Mouse (Mus musculus) embryonic facial prominence, embryonic 10.5 days (tissue): ENCODE measurements at regions not wholly inside any gene's neighbourhood (a gene's known extent, or its start where the extent isn't known, plus 50 kb on each side); places are given as distances from the start of the nearest gene placed in this dataset.

ENCODE experiments used
- DNase-seq: peaks from one replicate; pipeline ENCODE4 v3.0.0-alpha.2; 2017; ENCODE audit warnings: low spot score
- H3K27ac ChIP-seq: fragments of 300-500 bp; sonication (generic); replicated peaks from 2 replicates; pipeline ENCODE4 v1.5.1; 2016; ENCODE audit warnings: mild to moderate bottlenecking
- H3K27me3 ChIP-seq: fragments of 300-500 bp; sonication (generic); replicated peaks from 2 replicates; pipeline ENCODE4 v1.6.1; 2016; ENCODE audit warnings: low read depth, mild to moderate bottlenecking; ENCODE audit not compliant: poor library complexity, severe bottlenecking
- H3K36me3 ChIP-seq: fragments of 300-500 bp; sonication (generic); replicated peaks from 2 replicates; pipeline ENCODE4 v1.6.1; 2016; ENCODE audit warnings: mild to moderate bottlenecking, moderate library complexity
- H3K4me1 ChIP-seq: fragments of 300-500 bp; sonication (generic); 2 replicates; pipeline ENCODE4 v1.6.1; 2016
- H3K4me3 ChIP-seq: fragments of 300-500 bp; sonication (generic); 2 replicates; pipeline ENCODE4 v1.5.1; 2016; ENCODE audit warnings: mild to moderate bottlenecking, moderate library complexity
- H3K9me3 ChIP-seq: fragments of 300-500 bp; sonication (generic); 2 replicates; pipeline ENCODE4 v1.6.1; 2016; ENCODE audit warnings: mild to moderate bottlenecking
- WGBS: fragments of 180-500 bp; shearing (Covaris S2); methylation state at CpG from one replicate; pipeline ENCODE4 v1.1.7; 2016; 5-methylcytosine and 5-hydroxymethylcytosine counted together

DNA sequence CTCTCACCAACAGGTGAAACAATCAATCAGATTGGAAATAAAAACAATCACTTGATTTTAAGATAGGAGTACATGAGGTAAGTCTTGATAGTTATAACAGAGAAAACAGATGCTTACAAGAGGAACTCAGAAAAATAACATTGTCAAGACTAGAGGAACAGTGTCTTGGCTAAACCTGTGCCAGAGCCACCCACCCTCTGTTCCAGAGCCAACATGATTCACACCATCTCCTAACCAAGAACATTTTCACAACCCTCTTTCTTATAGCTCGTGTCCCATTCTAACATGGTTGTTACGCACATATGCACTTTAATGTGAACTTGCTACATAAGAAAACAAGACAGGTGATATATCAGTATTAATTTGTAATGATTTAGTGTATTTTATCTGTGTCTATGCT is 565.6 kb downstream of the Defb40 start:
- DNase-seq, result no peak
- H3K27ac ChIP-seq, result no peak overlapping the region
- H3K4me3 ChIP-seq, result no peak overlapping the region
- no peaks in the 10 kb centered on the region for H3K9me3 ChIP-seq
- no peaks in the 10 kb centered on the region for H3K36me3 ChIP-seq
- 88% methylated on average over 2 of the region's 2 CpGs for WGBS
- H3K27me3 ChIP-seq, result no peaks in the 10 kb centered on the region
- no peaks in the 10 kb centered on the region for H3K4me1 ChIP-seq

DNA sequence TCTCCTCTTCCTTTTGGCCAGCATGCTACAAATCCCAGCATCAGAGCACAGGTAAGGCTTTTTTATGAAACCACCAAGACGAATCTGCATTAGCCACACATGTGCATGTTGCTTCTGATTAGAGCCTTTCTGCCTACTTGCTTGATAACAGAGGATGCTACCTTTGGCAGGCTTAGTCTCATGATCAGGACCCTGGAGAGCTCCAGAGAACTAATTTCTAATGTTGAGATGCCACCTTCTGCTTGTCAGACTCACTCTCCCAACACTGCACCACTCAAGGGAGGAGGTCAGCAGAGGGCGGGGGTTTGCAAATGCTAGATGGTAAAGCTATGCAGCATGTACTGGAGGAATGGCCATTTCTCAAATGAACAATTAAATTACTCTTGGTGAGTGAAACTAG is 571.6 kb downstream of the Defb40 start:
- no peak for DNase-seq
- Histone ChIP-seq H3K4me1 (no peaks in the 10 kb centered on the region), H3K27ac (no peak overlapping the region), H3K36me3 (no peaks in the 10 kb centered on the region), H3K9me3 (no peaks in the 10 kb centered on the region), H3K27me3 (no peaks in the 10 kb centered on the region), H3K4me3 (no peak overlapping the region)
- 71% methylated on average over 2 of the region's 2 CpGs for WGBS

DNA sequence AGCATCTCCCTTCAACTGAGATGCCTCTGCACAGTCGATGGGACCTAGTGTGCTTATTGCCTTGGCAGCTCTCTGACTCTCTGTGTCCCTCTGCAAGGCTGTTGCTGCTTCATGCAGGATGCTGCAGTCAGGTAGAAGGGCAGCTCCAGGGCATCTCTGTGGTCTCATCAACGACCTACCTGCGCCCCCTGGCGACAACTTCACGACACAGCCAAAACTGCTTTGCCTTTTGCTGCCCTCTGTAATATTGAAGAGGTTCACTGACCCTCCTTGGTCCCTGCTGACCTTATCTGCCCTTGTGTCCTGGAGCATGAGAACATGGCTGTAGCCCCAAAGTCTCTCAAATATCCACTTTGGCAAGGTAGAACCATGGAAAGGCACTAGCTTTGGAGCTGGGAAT is 589.7 kb downstream of the Defb40 start:
- DNase-seq, result peak; percentile 68
- Histone ChIP-seq H3K36me3 (no peaks in the 10 kb centered on the region), H3K4me1 (no peaks in the 10 kb centered on the region), H3K27me3 (no peaks in the 10 kb centered on the region), H3K9me3 (no peaks in the 10 kb centered on the region), H3K27ac (no peak overlapping the region), H3K4me3 (no peak overlapping the region)
- WGBS, result 6% methylated on average over 5 of the region's 5 CpGs

DNA sequence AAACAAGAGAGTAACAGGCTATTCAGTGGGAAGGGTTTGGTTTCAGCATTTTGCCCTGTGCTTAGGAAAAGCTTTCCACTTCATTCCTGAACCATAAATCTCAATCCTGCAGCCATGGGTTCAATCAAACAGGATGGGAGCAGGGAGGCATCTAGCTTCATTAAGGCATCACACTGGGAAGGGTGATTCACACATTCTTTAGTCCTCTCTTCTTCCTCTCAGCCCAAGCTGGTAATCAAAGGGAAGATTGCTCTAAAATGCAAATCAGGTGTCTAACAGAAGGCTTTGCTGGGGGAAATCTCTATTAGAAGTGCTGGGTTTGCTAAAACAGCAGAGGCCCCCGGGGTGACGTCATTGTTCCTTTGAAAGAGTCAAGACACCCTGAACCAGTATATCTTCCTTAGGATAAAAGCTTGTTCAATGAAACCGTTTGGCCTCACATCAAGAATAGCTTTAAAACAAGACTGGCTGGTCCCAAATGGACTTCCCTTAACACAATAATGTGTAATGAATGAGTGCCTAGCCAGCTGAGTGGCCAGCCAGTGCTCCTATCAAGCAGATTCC is 596.4 kb downstream of the Defb40 start:
- 28% methylated on average over 3 of the region's 3 CpGs for WGBS

DNA sequence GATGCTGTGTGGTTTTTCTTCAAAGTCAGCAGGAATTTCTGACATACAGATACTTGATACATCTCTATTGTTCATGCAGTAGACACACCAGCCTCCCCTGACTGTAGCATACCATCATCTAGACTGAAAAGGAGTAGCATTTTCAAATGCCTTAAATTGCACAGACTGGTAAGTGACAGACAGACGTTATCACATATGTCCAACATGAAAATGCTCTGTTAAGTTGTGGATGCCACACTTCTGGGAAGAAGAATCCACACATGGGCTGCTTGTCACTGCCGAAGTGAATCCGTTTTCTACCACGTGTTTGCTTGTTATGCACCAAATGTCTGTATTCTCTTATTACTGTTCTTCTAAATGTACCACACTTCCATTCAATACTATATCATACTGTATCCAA is 629.3 kb downstream of the Defb40 start:
- no peaks in the 10 kb centered on the region for H3K36me3 ChIP-seq
- 88% methylated on average over 4 of the region's 4 CpGs for WGBS
- no peaks in the 10 kb centered on the region for H3K9me3 ChIP-seq
- H3K4me1 ChIP-seq, result no peaks in the 10 kb centered on the region
- DNase-seq, result no peak
- no peaks in the 10 kb centered on the region for H3K27me3 ChIP-seq
- H3K27ac ChIP-seq, result no peak overlapping the region
- H3K4me3 ChIP-seq, result no peak overlapping the region

More for the DNA sequence above, 596.4 kb downstream of the Defb40 start:
- no peaks in the 10 kb centered on the region for H3K27me3 ChIP-seq
- H3K36me3 ChIP-seq, result no peaks in the 10 kb centered on the region
- no peak overlapping the region for H3K27ac ChIP-seq
- no peak overlapping the region for H3K4me3 ChIP-seq
- no peaks in the 10 kb centered on the region for H3K9me3 ChIP-seq
- no peak for DNase-seq
- H3K4me1 ChIP-seq, result no peaks in the 10 kb centered on the region

DNA sequence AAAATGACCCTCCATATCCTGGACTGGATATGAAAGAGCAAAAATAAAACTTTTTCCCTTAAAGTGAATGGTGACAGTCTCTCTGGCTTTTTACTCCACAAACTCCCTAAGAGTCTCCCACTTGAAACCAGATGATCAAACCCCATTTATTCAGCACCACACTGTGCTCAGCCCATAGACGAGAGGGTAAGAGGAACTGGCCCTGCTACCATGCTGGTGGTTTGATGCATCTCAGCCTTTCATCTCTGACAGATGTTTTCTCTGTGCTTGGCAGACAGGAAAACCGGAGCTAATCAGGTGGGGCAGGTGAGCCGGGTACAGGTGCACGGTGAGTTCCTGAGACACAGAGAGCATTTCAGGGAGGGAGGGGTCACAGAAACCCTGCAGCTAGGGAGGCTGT is 631.8 kb downstream of the Defb40 start:
- no peak for DNase-seq
- 62% methylated on average over 4 of the region's 4 CpGs for WGBS
- Histone ChIP-seq H3K27ac (no peak overlapping the region), H3K36me3 (no peaks in the 10 kb centered on the region), H3K4me3 (no peak overlapping the region), H3K27me3 (no peaks in the 10 kb centered on the region), H3K4me1 (no peaks in the 10 kb centered on the region), H3K9me3 (no peaks in the 10 kb centered on the region)

DNA sequence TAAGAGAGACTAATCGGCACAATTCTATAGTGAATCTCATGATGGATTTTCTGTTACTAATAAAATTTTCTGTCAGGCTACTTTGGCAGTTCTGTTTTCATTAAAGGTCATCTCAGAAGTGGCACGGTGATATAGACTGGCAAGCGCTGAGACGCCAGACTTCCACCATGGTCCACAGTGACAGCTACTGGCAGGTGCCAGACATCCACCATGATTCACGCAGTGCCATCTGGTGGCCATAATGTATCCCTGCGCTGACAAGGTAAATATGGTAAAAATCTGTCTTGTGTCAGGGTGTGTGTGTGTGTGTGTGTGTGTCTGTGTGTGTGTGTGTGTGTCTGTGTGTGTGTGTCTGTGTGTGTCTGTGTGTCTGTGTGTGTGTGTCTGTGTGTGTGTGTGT is 632.7 kb downstream of the Defb40 start:
- H3K4me1 ChIP-seq, result no peaks in the 10 kb centered on the region
- H3K9me3 ChIP-seq, result no peaks in the 10 kb centered on the region
- peak; percentile 54 for DNase-seq
- H3K27me3 ChIP-seq, result no peaks in the 10 kb centered on the region
- 38% methylated on average over 6 of the region's 6 CpGs for WGBS
- H3K36me3 ChIP-seq, result no peaks in the 10 kb centered on the region
- no peak overlapping the region for H3K27ac ChIP-seq
- H3K4me3 ChIP-seq, result no peak overlapping the region

DNA sequence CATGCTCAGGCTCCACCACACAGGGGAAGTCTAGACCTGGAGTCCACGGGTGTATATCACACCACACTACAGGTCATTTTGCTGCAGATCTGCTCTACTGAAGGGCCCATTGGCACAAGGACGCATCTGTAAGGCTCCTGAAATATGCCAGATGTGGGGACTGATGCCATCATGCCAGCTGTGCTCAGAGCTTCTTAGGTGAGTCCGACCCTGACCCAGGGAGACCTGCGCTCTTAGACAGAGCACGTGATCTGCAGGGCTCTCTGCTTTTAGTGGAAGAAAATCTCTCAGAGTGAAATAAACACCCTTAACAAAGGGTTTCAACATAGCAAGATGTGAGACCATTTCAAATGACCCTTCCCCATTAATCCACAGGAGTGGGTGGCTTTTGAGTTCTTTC is 633.2 kb downstream of the Defb40 start:
- H3K27ac ChIP-seq, result no peak overlapping the region
- 87% methylated on average over 5 of the region's 5 CpGs for WGBS
- no peaks in the 10 kb centered on the region for H3K36me3 ChIP-seq
- H3K4me1 ChIP-seq, result no peaks in the 10 kb centered on the region
- no peaks in the 10 kb centered on the region for H3K27me3 ChIP-seq
- H3K4me3 ChIP-seq, result no peak overlapping the region
- no peaks in the 10 kb centered on the region for H3K9me3 ChIP-seq
- DNase-seq, result no peak

DNA sequence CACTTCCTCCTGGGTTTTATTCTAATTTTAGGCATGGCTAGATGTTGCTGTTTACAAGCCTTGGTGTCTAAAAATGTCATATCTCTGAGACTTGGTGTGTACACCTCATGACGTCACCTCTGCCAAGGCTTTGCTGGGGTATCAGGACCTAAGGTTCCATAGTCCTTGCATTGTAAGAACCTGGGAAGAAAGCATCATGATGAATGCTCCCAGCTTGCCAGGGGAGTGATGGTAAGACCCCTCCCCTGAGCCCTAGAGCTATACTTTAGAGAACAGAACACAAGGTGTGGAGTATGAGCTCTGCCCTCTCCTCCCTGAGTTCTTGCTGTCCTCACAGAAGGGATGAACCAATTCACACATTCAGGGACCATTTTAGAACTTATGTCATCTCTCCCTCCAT is 642.5 kb downstream of the Defb40 start:
- H3K36me3 ChIP-seq, result no peaks in the 10 kb centered on the region
- no peaks in the 10 kb centered on the region for H3K9me3 ChIP-seq
- WGBS, result 82% methylated on average over 1 of the region's 1 CpGs
- H3K27me3 ChIP-seq, result no peaks in the 10 kb centered on the region
- H3K4me3 ChIP-seq, result no peak overlapping the region
- no peak overlapping the region for H3K27ac ChIP-seq
- DNase-seq, result no peak
- no peaks in the 10 kb centered on the region for H3K4me1 ChIP-seq

DNA sequence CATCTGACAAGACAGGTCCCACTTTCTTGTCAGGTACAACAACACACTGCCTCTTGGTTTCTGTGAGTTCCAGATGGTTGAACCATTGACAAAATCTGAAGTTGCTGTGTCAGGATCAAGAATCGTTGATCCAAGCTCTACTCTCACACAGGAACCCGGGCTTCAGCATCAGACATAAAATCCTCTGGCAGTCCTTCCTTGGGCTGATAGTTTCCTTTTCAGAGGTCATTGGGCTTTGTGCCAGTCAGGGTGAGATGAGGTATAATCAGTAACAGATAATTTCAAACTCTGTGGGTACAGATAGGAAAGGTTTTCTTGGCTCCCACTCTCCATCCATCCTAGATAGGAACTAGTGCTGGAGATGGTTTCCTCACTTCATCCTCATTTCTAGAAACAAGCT is 649.5 kb downstream of the Defb40 start:
- no peak for DNase-seq
- H3K27ac ChIP-seq, result no peak overlapping the region
- no peaks in the 10 kb centered on the region for H3K36me3 ChIP-seq
- no peaks in the 10 kb centered on the region for H3K4me1 ChIP-seq
- 93% methylated on average over 2 of the region's 2 CpGs for WGBS
- H3K9me3 ChIP-seq, result no peaks in the 10 kb centered on the region
- no peaks in the 10 kb centered on the region for H3K27me3 ChIP-seq
- H3K4me3 ChIP-seq, result no peak overlapping the region

DNA sequence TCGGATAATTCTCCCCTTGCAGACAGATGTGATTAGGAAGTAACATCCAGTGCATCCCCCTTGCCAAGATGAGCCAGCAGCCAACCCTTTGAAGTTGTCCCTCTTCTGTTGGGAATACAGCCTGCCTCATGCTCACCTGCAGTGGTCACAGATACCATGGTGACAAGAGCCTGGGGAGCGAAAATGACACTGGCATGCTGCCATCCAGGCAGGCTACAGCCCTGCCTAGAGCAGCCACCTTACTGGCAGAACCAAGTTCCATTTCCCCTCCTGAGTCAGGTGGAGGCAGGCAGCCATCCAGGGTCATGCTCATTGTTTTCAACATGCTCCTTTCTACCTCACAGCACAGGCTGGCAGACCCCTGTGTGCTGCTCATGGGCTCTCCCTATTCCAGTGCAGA is 661.6 kb downstream of the Defb40 start:
- no peak for DNase-seq
- Histone ChIP-seq H3K4me3 (no peak overlapping the region), H3K27ac (no peak overlapping the region), H3K4me1 (no peaks in the 10 kb centered on the region), H3K36me3 (no peaks in the 10 kb centered on the region), H3K9me3 (no peaks in the 10 kb centered on the region), H3K27me3 (no peaks in the 10 kb centered on the region)
- 75% methylated on average over 2 of the region's 2 CpGs for WGBS

DNA sequence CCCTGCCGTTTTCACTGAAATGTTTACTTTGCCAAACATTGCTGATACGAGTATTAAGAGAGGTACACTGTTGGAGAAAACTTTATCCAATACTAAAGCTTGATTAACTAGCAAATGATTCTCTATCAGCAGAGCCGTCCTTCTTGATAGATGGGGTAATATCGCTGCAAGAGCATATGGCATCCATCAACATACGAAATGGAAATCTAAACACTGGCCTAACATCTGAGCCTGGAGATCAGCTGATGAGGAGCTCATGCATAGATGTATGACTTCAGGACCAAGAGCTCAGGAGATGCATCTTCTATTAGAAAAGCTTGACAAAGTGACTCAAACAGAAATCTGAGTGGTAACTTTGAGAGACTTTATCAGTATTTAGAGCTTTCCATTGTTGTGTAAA is 666.5 kb downstream of the Defb40 start:
- 86% methylated on average over 5 of the region's 5 CpGs for WGBS
- no peak for DNase-seq
- H3K27me3 ChIP-seq, result no peaks in the 10 kb centered on the region
- no peak overlapping the region for H3K27ac ChIP-seq
- no peak overlapping the region for H3K4me3 ChIP-seq
- no peaks in the 10 kb centered on the region for H3K36me3 ChIP-seq
- no peaks in the 10 kb centered on the region for H3K9me3 ChIP-seq
- H3K4me1 ChIP-seq, result no peaks in the 10 kb centered on the region

DNA sequence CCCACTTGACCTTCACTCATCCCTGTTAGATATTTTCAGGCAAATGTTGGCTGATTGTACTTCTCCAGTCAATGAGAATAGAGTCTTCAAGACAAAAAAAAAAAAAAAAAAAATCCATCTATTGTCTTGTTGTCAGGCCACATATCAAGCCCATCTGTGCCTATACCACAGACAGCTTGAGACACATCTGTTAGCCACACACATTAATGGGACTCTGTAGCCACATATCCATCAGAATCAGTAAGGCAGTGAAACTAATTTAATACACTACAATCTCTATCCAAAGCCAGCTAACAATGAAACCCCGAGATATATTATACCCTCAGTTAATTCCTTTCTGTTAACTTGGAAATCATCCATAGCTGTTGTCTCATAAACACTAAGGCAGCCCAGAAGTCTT is 667.1 kb downstream of the Defb40 start:
- H3K27me3 ChIP-seq, result no peaks in the 10 kb centered on the region
- no peaks in the 10 kb centered on the region for H3K36me3 ChIP-seq
- no peak for DNase-seq
- H3K4me3 ChIP-seq, result no peak overlapping the region
- no peak overlapping the region for H3K27ac ChIP-seq
- no peaks in the 10 kb centered on the region for H3K4me1 ChIP-seq
- H3K9me3 ChIP-seq, result no peaks in the 10 kb centered on the region
- 89% methylated on average over 1 of the region's 1 CpGs for WGBS
